Mouse (Mus musculus): ENCODE results near the gene Iffo1.

DNA sequence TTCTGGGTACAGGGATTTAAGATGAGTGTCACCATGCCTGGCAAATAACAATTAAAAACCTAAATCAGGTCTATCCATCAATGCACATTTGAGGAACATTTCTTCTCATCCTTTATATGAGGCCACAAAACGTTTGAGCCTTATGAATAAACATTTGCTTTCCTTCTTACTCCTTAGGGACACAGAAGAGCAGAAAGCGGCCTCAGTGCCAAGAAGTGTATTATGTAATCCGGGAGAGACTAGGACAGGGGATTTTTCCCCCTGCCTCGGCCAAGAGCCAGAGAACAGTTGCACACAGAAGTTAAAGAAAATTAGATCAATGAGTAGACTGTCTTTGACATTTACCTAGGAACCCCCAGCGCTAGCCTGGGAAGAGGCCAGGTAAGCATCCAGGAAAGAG, 37.1 kb downstream of the Iffo1 start:
- no peak for TF ChIP-seq EP300 (IDR thresholded peaks at IDR 0.05; ENCODE audit: low read depth)
- no peak for TF ChIP-seq CTCF (IDR thresholded peaks at IDR 0.05; ENCODE audit: low read depth)
